Mouse (Mus musculus) lung, embryonic 16.5 days (tissue): Measurements from ENCODE around the gene Kdelc1. TPM values are rescaled to one million over a fixed set of nuclear protein-coding genes. Genes with fewer than 3 reads are reported as not detected.

Source experiments
- ATAC-seq: fragments of 200-750 bp; cut with Nextera tagmentation; 2 replicates; pipeline ENCODE4 v1.8.0; 2017; ENCODE audit warnings: low read depth, mild to moderate bottlenecking, moderate library complexity
- H3K27ac ChIP-seq: fragments of 300-500 bp; sonication (generic); 2 replicates; pipeline ENCODE4 v1.5.1; 2014; ENCODE audit warnings: mild to moderate bottlenecking, control low read depth, low read length
- H3K27me3 ChIP-seq: fragments of 300-500 bp; sonication (generic); 2 replicates; pipeline ENCODE4 v1.6.1; 2014; ENCODE audit warnings: low read depth, low read length, mixed read lengths; ENCODE audit not compliant: control insufficient read depth, insufficient read depth
- H3K36me3 ChIP-seq: fragments of 300-500 bp; sonication (generic); 2 replicates; pipeline ENCODE4 v1.6.1; 2014; ENCODE audit warnings: low read length; ENCODE audit not compliant: control insufficient read depth, insufficient read depth
- H3K4me1 ChIP-seq: fragments of 300-500 bp; sonication (generic); replicated peaks from 2 replicates; pipeline ENCODE4 v1.6.1; 2014; ENCODE audit warnings: low read length, mixed read lengths; ENCODE audit not compliant: control insufficient read depth, insufficient read depth
- H3K4me2 ChIP-seq: fragments of 300-500 bp; sonication (generic); 2 replicates; pipeline ENCODE4 v1.6.1; 2014; ENCODE audit warnings: low read depth, low read length, control low read depth
- H3K4me3 ChIP-seq: fragments of 300-500 bp; sonication (generic); 2 replicates; pipeline ENCODE4 v1.5.1; 2014; ENCODE audit warnings: mild to moderate bottlenecking, low read length, control low read depth
- H3K9ac ChIP-seq: fragments of 300-500 bp; sonication (generic); 2 replicates; pipeline ENCODE4 v1.6.1; 2014; ENCODE audit warnings: low read length, control low read depth
- H3K9me3 ChIP-seq: fragments of 300-500 bp; sonication (generic); 2 replicates; pipeline ENCODE4 v1.6.1; 2016; ENCODE audit warnings: low read length; ENCODE audit not compliant: control insufficient read depth
- WGBS: fragments of 180-500 bp; shearing (Covaris S2); extraction: QIAGEN DNeasy Blood & Tissue Kit; methylation state at CpG from one replicate; pipeline ENCODE4 v1.1.7; 2014; 5-methylcytosine and 5-hydroxymethylcytosine counted together
- polyA plus RNA-seq: library from polyadenylated mRNA; unstranded; fragments of >200 nt; fragmentation: Nextera tagmentation; extraction: Ambion mirVana; gene quantifications from 2 replicates; pipeline ENCODE4 v1.2.1, GENCODE M21; 2015

The Kdelc1 gene
- polyA plus RNA-seq, 1 experiment from 2014 or later = 58.7 TPM

DNA sequence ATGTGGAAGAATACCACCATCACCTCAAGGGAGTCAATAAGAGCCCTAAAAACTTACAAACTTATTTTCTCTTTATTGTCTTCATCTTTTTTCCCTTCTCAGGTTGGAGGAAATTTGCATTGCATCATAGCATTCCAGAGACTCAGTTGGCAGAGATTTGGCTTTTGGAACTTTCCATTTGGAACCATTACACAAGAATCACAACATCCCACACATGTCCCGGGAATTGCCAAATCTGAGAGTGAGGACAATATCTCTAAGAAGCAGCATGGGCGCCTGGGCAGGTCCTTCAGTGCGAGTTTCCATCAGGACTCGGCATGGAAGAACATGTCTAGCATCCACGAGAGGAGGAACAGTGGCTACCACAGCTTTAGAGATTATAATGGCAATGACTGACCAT is 24.1 kb upstream of the Kdelc1 start:
- no peak overlapping the region for H3K4me3 ChIP-seq
- H3K27me3 ChIP-seq = no peaks in the 10 kb centered on the region
- ATAC-seq = no peak
- WGBS = 91% methylated on average over 5 of the region's 5 CpGs
- H3K9me3 ChIP-seq = no peaks in the 10 kb centered on the region
- H3K36me3 ChIP-seq = peaks cover 14% of the 10 kb centered on the region
- peaks cover 3% of the 10 kb centered on the region; the same call in 1 of the 2 replicates for H3K4me1 ChIP-seq
- H3K27ac ChIP-seq = no peak overlapping the region
- no peak overlapping the region for H3K4me2 ChIP-seq
- no peak overlapping the region for H3K9ac ChIP-seq

DNA sequence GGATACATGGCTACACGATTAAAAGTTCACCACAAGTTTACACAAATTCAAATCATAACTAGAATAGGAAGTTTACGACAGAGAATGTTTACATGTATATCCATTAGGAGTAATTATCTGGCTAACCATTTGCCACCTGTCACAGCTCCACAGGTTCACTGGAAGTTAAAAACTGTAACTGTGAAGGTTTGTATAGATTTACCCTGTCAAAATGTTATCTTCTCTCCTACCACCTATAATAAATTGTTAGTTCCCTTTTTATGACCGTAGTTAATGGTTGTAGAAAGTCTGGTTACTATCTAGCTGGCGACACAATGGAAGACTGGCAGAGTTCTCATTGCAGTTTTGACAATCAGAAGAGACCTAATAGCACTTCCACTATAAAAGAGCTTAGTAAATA is 21.6 kb upstream of the Kdelc1 start:
- 51% methylated on average over 4 of the region's 4 CpGs for WGBS
- H3K27me3 ChIP-seq = no peaks in the 10 kb centered on the region
- H3K27ac ChIP-seq = no peak overlapping the region
- H3K4me2 ChIP-seq = no peak overlapping the region
- no peak overlapping the region for H3K4me3 ChIP-seq
- no peaks in the 10 kb centered on the region for H3K9me3 ChIP-seq
- H3K9ac ChIP-seq = no peak overlapping the region
- H3K36me3 ChIP-seq = peaks cover 14% of the 10 kb centered on the region
- H3K4me1 ChIP-seq = no peaks in the 10 kb centered on the region
- no peak for ATAC-seq

DNA sequence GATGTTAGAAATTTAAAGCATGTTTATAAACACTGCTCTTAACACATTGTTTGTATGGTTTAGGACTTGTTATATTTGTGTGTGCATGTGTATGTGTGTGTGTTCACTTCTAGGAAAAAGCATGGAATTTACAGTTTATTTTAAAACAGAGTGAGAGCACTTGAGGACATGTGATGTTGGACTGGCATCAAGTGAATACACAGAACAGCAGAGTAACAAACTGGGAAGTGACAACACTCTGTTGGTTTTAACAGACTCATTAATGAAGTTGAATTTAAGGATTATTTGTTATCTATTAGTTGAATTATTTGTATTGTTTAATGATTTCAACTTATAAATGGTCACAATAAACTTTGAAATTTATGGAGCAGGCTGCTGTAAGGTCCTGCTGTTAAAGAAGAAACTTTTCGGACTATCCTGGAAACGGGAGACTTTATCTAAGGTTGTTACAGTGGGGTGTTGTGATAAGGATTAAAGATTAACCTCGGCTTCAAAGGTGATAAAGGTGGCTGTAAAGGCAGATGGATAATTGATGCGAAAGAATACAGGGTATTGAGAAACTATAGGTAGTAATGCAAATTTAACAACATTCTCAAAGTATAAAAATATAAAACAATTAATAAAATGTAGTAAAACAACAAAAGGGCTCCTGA is 11.4 kb upstream of the Kdelc1 start:
- no peak overlapping the region for H3K4me2 ChIP-seq
- 55% methylated on average over 4 of the region's 4 CpGs for WGBS
- H3K27me3 ChIP-seq = no peaks in the 10 kb centered on the region
- no peak for ATAC-seq
- no peak overlapping the region for H3K27ac ChIP-seq
- H3K36me3 ChIP-seq = peaks cover 5% of the 10 kb centered on the region
- H3K4me1 ChIP-seq = no peaks in the 10 kb centered on the region
- no peak overlapping the region for H3K4me3 ChIP-seq
- H3K9ac ChIP-seq = no peak overlapping the region
- H3K9me3 ChIP-seq = no peaks in the 10 kb centered on the region

DNA sequence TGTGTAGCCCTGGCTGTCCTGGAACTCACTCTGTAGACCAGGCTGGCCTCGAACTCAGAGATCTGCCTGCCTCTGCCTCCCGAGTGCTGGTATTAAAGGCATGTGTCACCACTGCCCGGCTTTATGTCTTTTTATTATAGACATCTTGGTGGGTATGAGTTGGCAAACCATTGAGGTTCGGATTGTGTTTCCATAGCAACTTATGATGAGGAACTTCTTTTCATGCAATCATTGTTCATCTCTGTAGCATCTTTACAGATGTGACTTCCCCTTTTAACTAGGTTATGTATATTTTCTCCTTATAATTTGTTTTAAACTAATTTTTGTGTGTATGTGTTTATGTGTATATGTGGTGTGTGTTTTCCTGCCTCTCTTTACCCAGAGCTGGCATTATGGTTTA is 7.0 kb upstream of the Kdelc1 start:
- Histone ChIP-seq H3K27ac (no peak overlapping the region), H3K27me3 (no peaks in the 10 kb centered on the region), H3K9ac (no peak overlapping the region), H3K4me1 (peaks cover 2% of the 10 kb centered on the region; the same call in 1 of the 2 replicates), H3K9me3 (no peaks in the 10 kb centered on the region), H3K4me2 (no peak overlapping the region), H3K36me3 (peaks cover 5% of the 10 kb centered on the region), H3K4me3 (no peak overlapping the region)
- 87% methylated on average over 4 of the region's 4 CpGs for WGBS
- ATAC-seq = no peak

DNA sequence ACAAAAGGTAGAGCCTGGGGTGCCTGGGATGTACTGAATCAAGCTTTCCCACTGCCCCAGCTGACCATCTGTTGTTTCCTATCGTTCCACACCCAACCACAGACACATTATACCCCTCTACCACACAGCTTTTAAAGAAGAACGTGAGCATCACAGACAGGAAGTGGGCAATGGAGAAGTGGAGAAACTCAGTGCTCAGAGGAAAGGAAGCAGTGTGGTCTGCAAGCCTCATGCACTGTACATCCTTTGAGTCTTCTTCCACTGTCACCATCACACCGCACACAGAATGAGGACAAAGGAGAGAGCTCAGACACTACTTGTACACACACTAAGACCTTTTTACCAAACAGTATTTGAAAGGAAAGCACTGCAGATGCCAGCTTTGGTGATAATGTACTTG is 3.6 kb upstream of the Kdelc1 start:
- no peak overlapping the region for H3K27ac ChIP-seq
- 78% methylated on average over 3 of the region's 3 CpGs for WGBS
- H3K36me3 ChIP-seq = 0 out of 2 replicates have a peak, but pooled peaks cover 2% of the 10 kb centered on the region
- H3K9ac ChIP-seq = no peak overlapping the region
- H3K4me2 ChIP-seq = no peak overlapping the region
- no peak overlapping the region for H3K4me3 ChIP-seq
- H3K9me3 ChIP-seq = no peaks in the 10 kb centered on the region
- H3K27me3 ChIP-seq = no peaks in the 10 kb centered on the region
- H3K4me1 ChIP-seq = peaks cover 8% of the 10 kb centered on the region; the same call in 1 of the 2 replicates
- no peak for ATAC-seq

DNA sequence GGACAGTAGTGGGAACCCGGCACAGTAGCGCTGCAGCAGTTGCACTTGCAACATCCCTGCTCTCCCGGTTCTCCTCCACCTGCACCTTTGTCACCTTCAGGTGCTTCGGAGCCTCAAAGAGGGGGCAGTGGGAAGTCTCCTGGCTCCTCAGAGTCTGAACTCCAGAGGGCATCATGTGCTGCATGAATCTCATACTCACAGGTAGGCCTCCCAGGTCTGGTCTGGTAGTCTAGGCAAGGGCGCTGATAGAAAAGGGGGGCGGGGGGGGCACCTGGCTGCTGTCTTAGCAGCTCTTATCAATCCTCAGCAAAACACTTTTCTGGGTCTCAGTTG is 1.4 kb upstream of the Kdelc1 start:
- Histone ChIP-seq H3K4me2 (peak overlapping the region; percentile 70), H3K4me1 (peaks cover 8% of the 10 kb centered on the region; the same call in 1 of the 2 replicates), H3K9ac (peak overlapping the region; percentile 86), H3K27me3 (no peaks in the 10 kb centered on the region), H3K36me3 (peaks cover 2% of the 10 kb centered on the region; the same call in 1 of the 2 replicates), H3K27ac (peak overlapping the region; percentile 99), H3K4me3 (peak overlapping the region; percentile 86), H3K9me3 (no peaks in the 10 kb centered on the region)
- peak; percentile 6 for ATAC-seq
- WGBS = under 1% methylated on average over 6 of the region's 6 CpGs

DNA sequence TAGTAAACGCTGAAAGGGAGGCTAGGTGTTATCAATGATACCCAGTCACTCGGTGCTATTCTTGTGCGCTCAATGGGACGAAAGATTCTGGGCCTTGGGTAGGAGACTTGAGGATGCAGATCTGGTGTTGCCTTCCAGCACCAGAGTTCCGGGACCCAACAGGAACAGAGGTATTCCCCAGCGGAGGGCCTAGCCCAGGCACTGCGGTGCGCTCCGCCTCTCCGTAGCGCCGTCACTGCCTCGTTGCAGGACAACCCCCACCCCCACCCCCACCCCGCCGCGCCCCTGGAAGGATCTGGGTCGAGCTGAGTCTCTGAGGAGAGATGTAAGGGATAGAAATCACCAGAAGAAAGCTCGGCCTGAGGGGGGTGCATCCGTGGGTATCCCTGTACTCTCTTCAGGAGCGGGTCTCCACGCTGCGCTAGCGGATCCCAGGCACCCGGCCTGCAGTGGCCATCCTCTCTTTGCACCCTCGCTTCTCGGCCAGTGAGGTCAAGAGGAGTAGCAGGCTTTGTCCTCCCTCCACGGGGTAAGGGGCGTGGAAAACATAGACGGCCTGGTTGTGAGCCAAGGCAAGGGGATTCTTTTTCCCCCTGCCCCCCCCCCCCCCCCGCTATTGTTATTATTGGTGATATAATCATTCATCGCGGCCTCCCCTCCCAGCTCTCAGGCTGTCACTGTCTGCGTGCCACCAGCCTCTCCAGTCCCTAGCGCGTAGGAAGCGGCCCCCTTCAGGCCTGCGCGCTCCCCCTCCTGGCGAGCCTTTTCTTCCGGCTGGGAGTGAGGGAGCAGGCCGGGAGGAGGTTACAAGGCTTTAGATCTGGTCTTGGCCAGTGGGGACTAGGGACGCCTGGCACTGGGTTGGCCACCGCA is 829 bp upstream of the Kdelc1 start:
- Histone ChIP-seq H3K4me1 (peaks cover 8% of the 10 kb centered on the region; the same call in 1 of the 2 replicates), H3K27ac (peak overlapping the region; percentile 99), H3K4me2 (peak overlapping the region; percentile 70), H3K4me3 (peak overlapping the region; percentile 86), H3K36me3 (peaks cover 7% of the 10 kb centered on the region), H3K27me3 (no peaks in the 10 kb centered on the region), H3K9ac (peak overlapping the region; percentile 86), H3K9me3 (no peaks in the 10 kb centered on the region)
- ATAC-seq = peak; percentile 92
- WGBS = under 1% methylated on average over 42 of the region's 43 CpGs

DNA sequence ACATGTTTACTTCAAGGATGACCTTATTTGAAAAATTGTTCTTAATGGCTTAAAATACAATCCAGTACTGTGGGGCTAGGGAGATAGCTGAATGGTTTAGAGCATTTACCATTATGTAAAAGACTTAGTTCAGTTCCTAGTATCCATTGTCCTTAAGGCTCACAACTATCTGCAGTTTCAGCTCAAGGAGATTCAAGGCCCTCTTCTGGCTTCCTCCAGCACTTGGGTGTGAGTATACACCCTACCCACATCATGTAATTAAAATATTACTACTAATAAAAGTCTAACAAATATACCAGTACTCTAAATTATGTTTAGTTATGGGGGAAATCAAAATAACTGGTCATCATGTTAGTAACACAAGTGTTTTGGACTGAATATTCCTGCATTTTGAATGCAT is 1.0 kb downstream of the Kdelc1 start:
- ATAC-seq = no peak
- no peak overlapping the region for H3K27ac ChIP-seq
- peaks cover 8% of the 10 kb centered on the region; the same call in 1 of the 2 replicates for H3K4me1 ChIP-seq
- H3K9ac ChIP-seq = no peak overlapping the region; the same call in 1 of the 2 replicates
- H3K4me3 ChIP-seq = no peak overlapping the region
- H3K36me3 ChIP-seq = peaks cover 20% of the 10 kb centered on the region
- H3K9me3 ChIP-seq = no peaks in the 10 kb centered on the region
- no peaks in the 10 kb centered on the region for H3K27me3 ChIP-seq
- H3K4me2 ChIP-seq = peak overlapping the region; percentile 48

DNA sequence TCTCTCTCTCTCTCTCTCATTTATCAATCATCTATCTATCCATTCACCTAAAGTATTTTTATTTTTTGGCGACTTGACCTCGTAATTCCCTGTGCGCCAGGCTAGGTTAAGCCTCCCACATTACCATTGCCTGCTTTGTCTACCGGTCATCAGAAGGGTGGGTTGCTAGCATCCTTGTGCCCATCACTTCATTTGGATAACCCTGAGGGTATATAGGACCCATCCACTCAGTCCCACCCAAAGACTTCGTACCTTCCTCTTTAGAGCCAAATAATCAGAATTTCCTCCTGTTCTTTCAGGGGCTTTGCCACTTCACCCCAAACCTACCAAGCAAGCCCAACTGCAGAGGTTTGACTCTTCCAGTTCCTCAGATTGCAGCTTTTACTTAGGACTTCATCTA is 15.7 kb downstream of the Kdelc1 start:
- ATAC-seq = no peak
- peak overlapping the region; percentile 95 for H3K4me3 ChIP-seq
- peaks cover 4% of the 10 kb centered on the region for H3K4me1 ChIP-seq
- 12% methylated on average over 5 of the region's 5 CpGs for WGBS
- no peaks in the 10 kb centered on the region for H3K27me3 ChIP-seq
- H3K9me3 ChIP-seq = no peaks in the 10 kb centered on the region
- H3K27ac ChIP-seq = no peak overlapping the region
- H3K4me2 ChIP-seq = peak overlapping the region; percentile 71
- H3K36me3 ChIP-seq = peaks cover 6% of the 10 kb centered on the region
- H3K9ac ChIP-seq = peak overlapping the region; percentile 17; the same call in 1 of the 2 replicates
